Mouse (Mus musculus) right cerebral cortex, adult 18-20 months (tissue): Measurements from ENCODE around the gene Cnot11.
"Not testable (repeated sequence)": the region's sequence is repeated elsewhere in the genome, so short reads cannot be mapped to it uniquely, and the experiment has no call there.

ENCODE experiments used
- DNase-seq: peaks from one replicate; pipeline ENCODE4 v3.0.0; 2022; ENCODE audit warnings: mixed read lengths

The Cnot11 gene

GRCm38 (mm10) chr1:39581215-39581614 is 46.4 kb downstream of the Cnot11 start:
- no peak for DNase-seq

- DNase-seq, result no peak
Observed at GRCm38 (mm10) chr1:39583173-39583572, 48.4 kb downstream of the Cnot11 start.

GRCm38 (mm10) chr1:39585416-39585815 is 50.6 kb downstream of the Cnot11 start:
- DNase-seq, result no peak

- no peak for DNase-seq
Observed at GRCm38 (mm10) chr1:39590193-39590592, 55.4 kb downstream of the Cnot11 start.

GRCm38 (mm10) chr1:39591557-39591956 is 56.8 kb downstream of the Cnot11 start:
- not testable (repeated sequence) for DNase-seq

DNA sequence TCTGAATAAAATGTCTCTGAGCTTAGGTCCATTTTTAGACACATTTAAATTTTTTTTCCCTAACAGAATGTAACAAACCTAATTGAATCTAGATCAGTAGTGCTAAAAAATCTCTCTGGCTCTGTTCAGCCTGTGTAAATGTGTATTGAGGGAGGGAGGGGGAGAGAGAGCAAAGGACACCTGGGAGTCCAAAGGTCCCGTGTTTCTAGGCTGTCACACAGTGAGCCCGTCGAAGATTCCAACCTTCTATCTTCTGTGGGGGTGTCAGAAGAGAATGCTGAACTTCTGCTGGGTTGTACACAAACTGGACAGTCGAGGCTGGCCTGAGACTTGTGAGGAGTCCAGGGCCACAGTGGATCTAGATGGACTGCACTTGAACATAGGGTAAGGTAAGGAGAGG is 57.3 kb downstream of the Cnot11 start:
- no peak for DNase-seq

DNA sequence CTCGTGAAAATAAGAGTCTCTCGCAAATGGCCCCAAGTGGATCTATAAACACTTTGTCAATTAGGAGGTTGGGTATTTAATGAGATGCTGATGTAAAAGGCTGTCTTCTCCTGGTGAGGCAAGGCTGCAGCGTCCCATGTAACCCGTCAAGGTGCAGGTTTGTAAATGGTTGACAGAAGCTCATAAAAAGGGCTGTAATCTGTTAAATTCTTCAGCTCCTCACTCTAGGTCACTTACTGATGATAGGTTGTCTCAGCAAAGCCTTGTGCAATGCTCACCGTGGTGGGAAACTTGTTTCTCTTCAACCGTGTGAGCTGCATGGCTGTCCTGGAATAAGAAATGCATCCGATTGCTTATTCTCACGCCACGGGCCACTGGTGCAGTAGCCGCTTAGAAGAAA is 59.0 kb downstream of the Cnot11 start:
- no peak for DNase-seq
